Mouse (Mus musculus) intestine, embryonic 14.5 days (tissue): ENCODE measurements around the gene Nrde2. TPM values are rescaled to one million over a fixed set of nuclear protein-coding genes. Genes with fewer than 3 reads are reported as not detected.

ENCODE experiments used
- ATAC-seq: fragments of 200-750 bp; cut with Nextera tagmentation; replicated peaks from 2 replicates; pipeline ENCODE4 v1.8.0; 2017; ENCODE audit warnings: low read depth, moderate number of reproducible peaks, moderate TSS enrichment, moderate library complexity; ENCODE audit not compliant: low FRiP score, low TSS enrichment
- DNase-seq: peaks from one replicate; pipeline ENCODE4 v3.0.0-alpha.2; 2018; ENCODE audit warnings: low spot score
- H3K27ac ChIP-seq: fragments of 300-500 bp; sonication (generic); 2 replicates; pipeline ENCODE4 v1.5.1; 2014; ENCODE audit warnings: low read depth, mild to moderate bottlenecking, control low read depth
- H3K27me3 ChIP-seq: fragments of 300-500 bp; sonication (generic); replicated peaks from 2 replicates; pipeline ENCODE4 v1.6.1; 2014; ENCODE audit warnings: low read length, control low read depth; ENCODE audit not compliant: control insufficient read depth, insufficient read depth
- H3K36me3 ChIP-seq: fragments of 300-500 bp; sonication (generic); 2 replicates; pipeline ENCODE4 v1.6.1; 2014; ENCODE audit warnings: low read length, control low read depth; ENCODE audit not compliant: control insufficient read depth, insufficient read depth
- H3K4me1 ChIP-seq: fragments of 300-500 bp; sonication (generic); replicated peaks from 2 replicates; pipeline ENCODE4 v1.6.1; 2014; ENCODE audit warnings: low read length, control low read depth, mixed read lengths; ENCODE audit not compliant: control insufficient read depth, insufficient read depth
- H3K4me2 ChIP-seq: fragments of 300-500 bp; sonication (generic); 2 replicates; pipeline ENCODE4 v1.6.1; 2014; ENCODE audit warnings: low read length
- H3K4me3 ChIP-seq: fragments of 300-500 bp; sonication (generic); 2 replicates; pipeline ENCODE4 v1.5.1; 2014; ENCODE audit warnings: low read depth, low read length, control low read depth, mixed read lengths
- H3K9ac ChIP-seq: fragments of 300-500 bp; sonication (generic); 2 replicates; pipeline ENCODE4 v1.6.1; 2014; ENCODE audit warnings: mild to moderate bottlenecking, low read length
- H3K9me3 ChIP-seq: fragments of 300-500 bp; sonication (generic); 2 replicates; pipeline ENCODE4 v1.6.1; 2016; ENCODE audit warnings: low read length, control low read depth; ENCODE audit not compliant: control insufficient read depth
- WGBS: fragments of 180-500 bp; shearing (Covaris S2); extraction: QIAGEN DNeasy Blood & Tissue Kit; methylation state at CpG from one replicate; pipeline ENCODE4 v1.1.7; 2014; 5-methylcytosine and 5-hydroxymethylcytosine counted together
- polyA plus RNA-seq: library from polyadenylated mRNA; unstranded; fragments of >200 nt; fragmentation: Nextera tagmentation; extraction: Ambion mirVana; gene quantifications from 2 replicates; pipeline ENCODE4 v1.2.1, GENCODE M21; 2014

Nrde2 gene
- polyA plus RNA-seq, 1 experiment from 2014 or later: 13.7 TPM

DNA sequence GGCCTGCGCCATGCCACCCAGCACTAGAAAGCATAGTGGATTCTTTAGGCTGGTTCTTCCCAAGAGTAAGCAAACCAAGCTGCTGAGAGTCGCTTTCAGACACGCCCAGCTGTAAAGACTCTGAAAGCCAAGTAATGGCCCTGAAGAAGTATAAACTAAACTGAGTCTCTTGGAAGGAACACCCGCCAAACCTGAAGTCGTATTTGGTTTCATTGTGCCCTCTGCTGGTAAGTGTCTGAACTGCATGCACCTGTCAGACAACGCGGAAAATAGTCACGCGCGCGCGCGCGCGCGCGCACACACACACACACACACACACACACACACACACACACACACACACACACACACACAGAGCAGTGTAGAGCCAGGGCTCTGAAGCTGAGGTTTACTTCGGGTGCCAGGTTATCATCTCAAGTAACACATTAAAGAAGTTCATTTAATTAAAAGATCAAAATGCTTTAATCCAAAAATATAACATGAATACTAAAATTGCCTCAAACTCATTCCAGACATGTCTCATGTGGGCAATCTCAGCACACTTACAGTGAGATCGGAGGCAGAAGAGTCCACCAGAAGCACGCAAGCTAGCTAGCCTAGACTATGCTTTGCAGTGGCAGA is 53.1 kb downstream of the Nrde2 start:
- Histone ChIP-seq H3K9ac (no peak overlapping the region), H3K36me3 (no peaks in the 10 kb centered on the region), H3K9me3 (no peaks in the 10 kb centered on the region), H3K27me3 (no peaks in the 10 kb centered on the region), H3K4me2 (peak overlapping the region; percentile 5; the same call in 1 of the 2 replicates), H3K4me1 (peaks cover 9% of the 10 kb centered on the region; the same call in 1 of the 2 replicates), H3K27ac (no peak overlapping the region), H3K4me3 (no peak overlapping the region)
- DNase-seq (peak; percentile 89), ATAC-seq (peak; percentile 49; the same call in 1 of the 2 replicates)
- 10% methylated on average over 20 of the region's 20 CpGs for WGBS

- Histone ChIP-seq H3K4me3 (no peak overlapping the region), H3K4me1 (peaks cover 2% of the 10 kb centered on the region; the same call in 1 of the 2 replicates), H3K9me3 (no peaks in the 10 kb centered on the region), H3K27ac (no peak overlapping the region), H3K9ac (no peak overlapping the region), H3K36me3 (no peaks in the 10 kb centered on the region), H3K27me3 (no peaks in the 10 kb centered on the region), H3K4me2 (no peak overlapping the region)
- ATAC-seq: no peak
- 91% methylated on average over 5 of the region's 5 CpGs for WGBS
- no peak for DNase-seq
Observed at GRCm38 (mm10) chr12:100104530-100104929, 54.9 kb downstream of the Nrde2 start.

GRCm38 (mm10) chr12:100101651-100102050 is 57.8 kb downstream of the Nrde2 start:
- Histone ChIP-seq H3K4me2 (no peak overlapping the region), H3K36me3 (no peaks in the 10 kb centered on the region), H3K27ac (no peak overlapping the region), H3K9ac (no peak overlapping the region), H3K4me3 (no peak overlapping the region), H3K4me1 (no peaks in the 10 kb centered on the region), H3K27me3 (no peaks in the 10 kb centered on the region), H3K9me3 (no peaks in the 10 kb centered on the region)
- WGBS: 69% methylated on average over 3 of the region's 3 CpGs
- DNase-seq: no peak
- no peak for ATAC-seq

GRCm38 (mm10) chr12:100100707-100101030 is 58.8 kb downstream of the Nrde2 start:
- H3K27ac ChIP-seq: no peak overlapping the region
- no peak for ATAC-seq
- no peaks in the 10 kb centered on the region for H3K9me3 ChIP-seq
- H3K4me3 ChIP-seq: no peak overlapping the region
- H3K4me1 ChIP-seq: no peaks in the 10 kb centered on the region
- no peak overlapping the region for H3K4me2 ChIP-seq
- no peak overlapping the region for H3K9ac ChIP-seq
- no peaks in the 10 kb centered on the region for H3K36me3 ChIP-seq
- DNase-seq: no peak
- H3K27me3 ChIP-seq: no peaks in the 10 kb centered on the region
- 61% methylated on average over 3 of the region's 3 CpGs for WGBS

DNA sequence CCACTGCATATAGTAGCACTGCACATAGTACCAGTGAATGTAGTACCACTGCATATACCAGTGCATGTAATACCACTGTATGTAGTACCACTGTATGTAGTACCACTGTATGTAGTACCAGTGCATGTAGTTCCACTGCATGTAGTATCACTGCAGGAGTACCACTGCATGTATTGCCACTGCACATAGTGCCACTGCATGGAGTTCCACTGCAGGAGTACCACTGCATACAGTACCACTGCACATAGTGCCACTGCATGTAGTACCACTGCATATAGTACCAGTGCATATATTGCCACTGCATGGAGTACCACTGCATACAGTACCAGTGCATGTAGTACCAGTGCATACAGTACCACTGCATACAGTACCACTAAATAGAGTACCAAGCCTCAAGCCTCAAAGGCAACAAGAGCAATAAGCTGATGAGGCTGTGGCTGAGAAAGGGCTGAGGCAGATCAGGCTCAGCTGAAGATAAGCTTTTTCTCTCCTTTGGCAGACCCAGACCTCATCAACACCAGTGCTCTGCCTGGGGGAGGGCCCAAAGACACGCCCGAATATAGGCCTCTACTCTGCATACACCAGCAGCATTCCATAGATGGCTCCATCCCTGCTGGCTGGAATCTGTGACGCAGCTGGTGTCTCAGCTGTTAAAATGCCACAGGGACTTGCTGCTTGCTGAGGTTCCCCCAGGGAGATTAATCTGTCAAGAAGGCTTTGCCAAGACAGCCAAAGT is 59.3 kb downstream of the Nrde2 start:
- ATAC-seq: no peak
- Histone ChIP-seq H3K4me3 (no peak overlapping the region), H3K4me1 (no peaks in the 10 kb centered on the region), H3K9me3 (no peaks in the 10 kb centered on the region), H3K27me3 (no peaks in the 10 kb centered on the region), H3K36me3 (no peaks in the 10 kb centered on the region), H3K9ac (no peak overlapping the region), H3K4me2 (no peak overlapping the region), H3K27ac (no peak overlapping the region)
- WGBS: 31% methylated on average over 3 of the region's 3 CpGs
- DNase-seq: no peak

DNA sequence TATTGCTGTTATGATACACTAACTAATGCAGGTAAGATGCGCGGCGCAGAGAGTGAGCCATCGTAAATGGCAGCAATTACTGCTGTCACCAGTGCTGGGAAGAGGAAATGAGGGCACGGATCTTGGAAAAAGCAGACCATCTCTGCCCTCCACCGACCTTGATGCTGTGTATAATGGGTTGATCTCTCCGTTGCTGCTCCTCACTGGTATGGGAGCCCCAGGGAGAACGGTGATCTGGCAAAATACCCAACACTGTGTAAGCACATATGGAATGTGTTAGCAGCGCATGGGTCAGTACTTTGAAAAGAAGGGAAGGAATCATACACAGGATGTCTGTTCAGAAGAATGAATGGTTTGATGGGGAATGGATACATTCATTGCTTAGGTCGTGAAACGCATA is 66.4 kb downstream of the Nrde2 start:
- Histone ChIP-seq H3K27me3 (no peaks in the 10 kb centered on the region), H3K4me2 (no peak overlapping the region), H3K36me3 (no peaks in the 10 kb centered on the region), H3K9me3 (no peaks in the 10 kb centered on the region), H3K4me3 (no peak overlapping the region), H3K27ac (no peak overlapping the region), H3K9ac (no peak overlapping the region), H3K4me1 (no peaks in the 10 kb centered on the region)
- ATAC-seq (no peak), DNase-seq (no peak)
- WGBS: 83% methylated on average over 11 of the region's 11 CpGs

- H3K27ac ChIP-seq: no peak overlapping the region
- H3K9ac ChIP-seq: no peak overlapping the region
- no peak overlapping the region for H3K4me2 ChIP-seq
- 78% methylated on average over 4 of the region's 4 CpGs for WGBS
- no peaks in the 10 kb centered on the region for H3K27me3 ChIP-seq
- DNase-seq (no peak), ATAC-seq (no peak)
- no peaks in the 10 kb centered on the region for H3K4me1 ChIP-seq
- no peak overlapping the region for H3K4me3 ChIP-seq
- H3K9me3 ChIP-seq: no peaks in the 10 kb centered on the region
- no peaks in the 10 kb centered on the region for H3K36me3 ChIP-seq
Observed at GRCm38 (mm10) chr12:100090750-100091149, 68.7 kb downstream of the Nrde2 start.

DNA sequence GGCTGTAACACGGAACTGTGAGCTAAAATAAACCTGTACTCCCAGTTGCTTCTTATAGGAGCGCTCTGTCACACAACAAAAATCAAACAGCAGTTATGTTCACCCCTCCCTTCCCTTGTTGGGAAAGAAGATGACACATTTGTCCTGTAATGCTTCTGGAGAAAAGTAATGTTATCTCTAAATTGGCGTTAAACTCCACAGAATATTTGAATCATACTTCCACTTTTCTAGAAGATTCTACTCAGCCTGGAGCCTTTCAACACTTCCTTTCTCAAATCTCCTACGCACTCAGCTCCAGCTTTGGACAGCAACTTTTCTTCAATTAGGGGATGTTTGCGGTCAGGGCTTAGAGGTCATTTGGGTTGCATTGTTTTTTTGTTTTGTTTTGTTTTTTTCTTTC is 70.2 kb downstream of the Nrde2 start:
- 0 out of 2 replicates have a peak, but pooled peaks cover under 1% of the 10 kb centered on the region for H3K4me1 ChIP-seq
- H3K4me2 ChIP-seq: no peak overlapping the region
- H3K9ac ChIP-seq: no peak overlapping the region
- DNase-seq: no peak
- no peaks in the 10 kb centered on the region for H3K36me3 ChIP-seq
- H3K27me3 ChIP-seq: no peaks in the 10 kb centered on the region
- 87% methylated on average over 5 of the region's 5 CpGs for WGBS
- ATAC-seq: no peak
- H3K9me3 ChIP-seq: no peaks in the 10 kb centered on the region
- H3K27ac ChIP-seq: no peak overlapping the region
- H3K4me3 ChIP-seq: no peak overlapping the region

GRCm38 (mm10) chr12:100088026-100088425 is 71.4 kb downstream of the Nrde2 start:
- no peaks in the 10 kb centered on the region for H3K36me3 ChIP-seq
- no peak overlapping the region for H3K27ac ChIP-seq
- no peak overlapping the region for H3K9ac ChIP-seq
- H3K4me3 ChIP-seq: no peak overlapping the region
- WGBS: 87% methylated on average over 3 of the region's 3 CpGs
- H3K4me2 ChIP-seq: no peak overlapping the region
- H3K9me3 ChIP-seq: no peaks in the 10 kb centered on the region
- DNase-seq (no peak), ATAC-seq (no peak)
- 0 out of 2 replicates have a peak, but pooled peaks cover 4% of the 10 kb centered on the region for H3K4me1 ChIP-seq
- no peaks in the 10 kb centered on the region for H3K27me3 ChIP-seq
